Mouse (Mus musculus) brain, embryonic 14.5 days (tissue): Measurements from ENCODE around the gene 4930452B06Rik.

Source experiments
- CTCF ChIP-seq: fragments of 200-500 bp; IDR thresholded peaks from 2 replicates; pipeline ENCODE4 v1.5.1; 2012; ENCODE audit warnings: inconsistent platforms, mild to moderate bottlenecking, moderate library complexity, borderline replicate concordance; ENCODE audit not compliant: insufficient read depth, insufficient read length; ENCODE audit errors: extremely low read depth
- POLR2A ChIP-seq: fragments of 200-500 bp; IDR thresholded peaks from 2 replicates; pipeline ENCODE4 v1.6.1; 2012; ENCODE audit warnings: mild to moderate bottlenecking, inconsistent platforms, borderline replicate concordance; ENCODE audit not compliant: poor library complexity, insufficient read depth, insufficient read length, severe bottlenecking; ENCODE audit errors: extremely low read depth

DNA sequence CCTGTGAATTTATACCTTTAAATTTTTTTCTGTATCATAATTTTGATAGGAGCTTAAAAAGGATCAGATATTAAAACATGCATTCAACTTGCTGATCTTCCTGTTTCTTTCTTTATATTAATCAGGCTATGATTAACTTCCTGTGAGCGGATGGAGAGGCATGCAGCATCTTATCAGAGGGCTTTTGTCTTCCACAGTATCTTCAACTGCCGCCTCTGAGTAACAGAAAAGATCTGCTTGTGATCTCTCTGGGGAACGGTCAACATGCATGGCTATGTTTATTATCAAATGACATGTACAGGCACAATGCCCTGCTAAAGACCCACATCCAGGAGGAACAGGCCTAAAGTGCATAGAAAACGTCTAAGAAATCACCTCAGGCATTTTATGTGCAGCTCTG lies 116.9 kb downstream of the 4930452B06Rik start:
- TF ChIP-seq CTCF = no peak
- TF ChIP-seq POLR2A = no peak
